Mouse (Mus musculus) MEL (cell line): Measurements from ENCODE around the gene 4930404H24Rik. TPM values are rescaled to one million over a fixed set of nuclear protein-coding genes. Genes with fewer than 3 reads are reported as not detected.

ENCODE experiments used
- DNase-seq: peaks from one replicate; pipeline ENCODE4 v3.0.0; 2011; ENCODE audit warnings: low read depth, low spot score
- H3K27ac ChIP-seq: 2 replicates; pipeline ENCODE4 v1.5.1; 2012; ENCODE audit warnings: low read depth, mild to moderate bottlenecking, control low read depth, low read length, moderate library complexity; ENCODE audit not compliant: control insufficient read depth
- H3K27me3 ChIP-seq, 2 experiments: fragments of 150-350 bp in 1 of 2; sonication (generic) in 1 of 2; 2 replicates each; pipeline ENCODE4 v1.6.1; 2012; ENCODE audit warnings: low read length in 2 of 2, mild to moderate bottlenecking in 2 of 2, improper control_type of control experiment in 1 of 2, moderate library complexity in 1 of 2; ENCODE audit not compliant: insufficient read depth in 2 of 2, control insufficient read depth in 1 of 2
- H3K36me3 ChIP-seq, 2 experiments: 2 replicates each; pipeline ENCODE4 v1.6.1; 2012 to 2014; ENCODE audit warnings: low read length in 2 of 2, improper control_type of control experiment in 1 of 2, inconsistent platforms in 1 of 2, mild to moderate bottlenecking in 1 of 2; ENCODE audit not compliant: insufficient read depth in 2 of 2, control insufficient read depth in 1 of 2
- H3K4me1 ChIP-seq, 2 experiments: fragments of 150-350 bp in 1 of 2; sonication (generic) in 1 of 2; 2 replicates each; pipeline ENCODE4 v1.6.1; 2012; ENCODE audit warnings: low read length in 2 of 2, improper control_type of control experiment in 1 of 2, mild to moderate bottlenecking in 1 of 2; ENCODE audit not compliant: insufficient read depth in 2 of 2, control insufficient read depth in 1 of 2
- H3K4me3 ChIP-seq, 2 experiments: fragments of 150-350 bp in 1 of 2; sonication (generic) in 1 of 2; 2 replicates each; pipeline ENCODE4 v1.5.1; 2012; ENCODE audit warnings: low read depth in 2 of 2, low read length in 2 of 2, mild to moderate bottlenecking in 2 of 2, moderate library complexity in 2 of 2, control low read depth in 1 of 2, improper control_type of control experiment in 1 of 2; ENCODE audit not compliant: control insufficient read depth in 1 of 2, insufficient read depth in 1 of 2
- H3K79me2 ChIP-seq: 2 replicates; pipeline ENCODE4 v1.6.1; 2012; ENCODE audit warnings: mild to moderate bottlenecking, low read length, moderate library complexity; ENCODE audit not compliant: control insufficient read depth, poor library complexity, insufficient read depth
- H3K9ac ChIP-seq: 2 replicates; pipeline ENCODE4 v1.6.1; 2012; ENCODE audit warnings: low read depth, mild to moderate bottlenecking, control low read depth, low read length, moderate library complexity; ENCODE audit not compliant: control insufficient read depth, poor library complexity, severe bottlenecking
- H3K9me3 ChIP-seq: fragments of 150-350 bp; sonication (generic); replicated peaks from 2 replicates; pipeline ENCODE4 v1.6.1; 2012; ENCODE audit warnings: mild to moderate bottlenecking, low read length, improper control_type of control experiment, moderate library complexity; ENCODE audit not compliant: insufficient read depth
- CHD1 ChIP-seq: IDR thresholded peaks from 2 replicates; pipeline ENCODE4 v1.6.1; 2012; ENCODE audit warnings: low read depth, mild to moderate bottlenecking, inconsistent platforms, low read length, improper control_type of control experiment
- CTCF ChIP-seq, 3 experiments: IDR thresholded peaks in 2 of 3; conservative IDR thresholded peaks in 1 of 3; 2 replicates each; pipeline ENCODE4 v1.5.1; 2011 to 2012; ENCODE audit warnings: low read length in 3 of 3, low read depth in 2 of 3, mild to moderate bottlenecking in 2 of 3, improper control_type of control experiment in 1 of 3, inconsistent platforms in 1 of 3, mixed read lengths in 1 of 3, moderate library complexity in 1 of 3; ENCODE audit not compliant: control insufficient read depth in 1 of 3, insufficient read depth in 1 of 3, poor library complexity in 1 of 3, severe bottlenecking in 1 of 3
- E2F4 ChIP-seq: IDR thresholded peaks from 2 replicates; pipeline ENCODE4 v1.6.1; 2011; ENCODE audit warnings: low read depth, low read length, improper control_type of control experiment, borderline replicate concordance
- ELF1 ChIP-seq: IDR thresholded peaks from 2 replicates; pipeline ENCODE4 v1.6.1; 2014; ENCODE audit warnings: low read depth, mild to moderate bottlenecking, inconsistent platforms, low read length, improper control_type of control experiment, moderate library complexity
- EP300 ChIP-seq, 2 experiments: IDR thresholded peaks; 2 replicates each; pipeline ENCODE4 v1.6.1; 2011; ENCODE audit warnings: improper control_type of control experiment in 2 of 2, low read length in 2 of 2, low read depth in 1 of 2, mild to moderate bottlenecking in 1 of 2
- ETS1 ChIP-seq: IDR thresholded peaks from 2 replicates; pipeline ENCODE4 v1.6.1; 2012; ENCODE audit warnings: low read depth, mild to moderate bottlenecking, inconsistent platforms, low read length, improper control_type of control experiment, moderate library complexity
- GABPA ChIP-seq: IDR thresholded peaks from 2 replicates; pipeline ENCODE4 v1.6.1; 2012; ENCODE audit warnings: low read depth, mild to moderate bottlenecking, inconsistent platforms, low read length, improper control_type of control experiment, moderate library complexity
- GATA1 ChIP-seq: IDR thresholded peaks from 2 replicates; pipeline ENCODE4 v1.6.1; 2011; ENCODE audit warnings: low read depth, low read length, improper control_type of control experiment
- KAT2A ChIP-seq: conservative IDR thresholded peaks from 2 replicates; pipeline ENCODE4 v1.6.1; 2012; ENCODE audit warnings: low read depth, low read length, improper control_type of control experiment, inconsistent platforms
- MAX ChIP-seq: IDR thresholded peaks from 2 replicates; pipeline ENCODE4 v1.6.1; 2011; ENCODE audit warnings: low read length, improper control_type of control experiment
- MAZ ChIP-seq: IDR thresholded peaks from 2 replicates; pipeline ENCODE4 v1.6.1; 2012; ENCODE audit warnings: low read depth, mild to moderate bottlenecking, inconsistent platforms, low read length, improper control_type of control experiment
- NELFE ChIP-seq: IDR thresholded peaks from 2 replicates; pipeline ENCODE4 v1.6.1; 2011; ENCODE audit warnings: low read depth, low read length, improper control_type of control experiment
- NRF1 ChIP-seq: IDR thresholded peaks from 2 replicates; pipeline ENCODE4 v1.6.1; 2014; ENCODE audit warnings: low read depth, mild to moderate bottlenecking, inconsistent platforms, low read length, improper control_type of control experiment, moderate library complexity; ENCODE audit not compliant: poor library complexity, insufficient read depth, severe bottlenecking
- POLR2A ChIP-seq, 2 experiments: IDR thresholded peaks; 2 replicates each; pipeline ENCODE4 v1.6.1; 2011 to 2012; ENCODE audit warnings: low read length in 2 of 2, mild to moderate bottlenecking in 2 of 2, control low read depth in 1 of 2, improper control_type of control experiment in 1 of 2, low read depth in 1 of 2, moderate library complexity in 1 of 2; ENCODE audit not compliant: control insufficient read depth in 1 of 2, insufficient read depth in 1 of 2, poor library complexity in 1 of 2
- POLR2AphosphoS2 ChIP-seq: IDR thresholded peaks from 2 replicates; pipeline ENCODE4 v1.6.1; 2011; ENCODE audit warnings: low read length, improper control_type of control experiment
- RAD21 ChIP-seq: IDR thresholded peaks from 2 replicates; pipeline ENCODE4 v1.6.1; 2011; ENCODE audit warnings: mild to moderate bottlenecking, low read depth, low read length, improper control_type of control experiment
- RCOR1 ChIP-seq: IDR thresholded peaks from 2 replicates; pipeline ENCODE4 v1.6.1; 2012; ENCODE audit warnings: low read depth, mild to moderate bottlenecking, inconsistent platforms, low read length, improper control_type of control experiment
- SIN3A ChIP-seq: IDR thresholded peaks from 2 replicates; pipeline ENCODE4 v1.6.1; 2012; ENCODE audit warnings: low read length, improper control_type of control experiment, inconsistent platforms
- UBTF ChIP-seq: IDR thresholded peaks from 2 replicates; pipeline ENCODE4 v1.6.1; 2012; ENCODE audit warnings: low read depth, mild to moderate bottlenecking, inconsistent platforms, low read length, improper control_type of control experiment, moderate library complexity, borderline replicate concordance; ENCODE audit not compliant: insufficient read depth
- ZC3H11A ChIP-seq: IDR thresholded peaks from 2 replicates; pipeline ENCODE4 v1.6.1; 2012; ENCODE audit warnings: low read depth, mild to moderate bottlenecking, inconsistent platforms, low read length, improper control_type of control experiment
- ZKSCAN1 ChIP-seq: IDR thresholded peaks from 2 replicates; pipeline ENCODE4 v1.6.1; 2012; ENCODE audit warnings: low read depth, mild to moderate bottlenecking, inconsistent platforms, low read length, improper control_type of control experiment, moderate library complexity
- ZMIZ1 ChIP-seq: IDR thresholded peaks from 2 replicates; pipeline ENCODE4 v1.6.1; 2012; ENCODE audit warnings: low read depth, mild to moderate bottlenecking, inconsistent platforms, low read length, improper control_type of control experiment, moderate library complexity
- polyA plus RNA-seq, 2 experiments: library from polyadenylated mRNA; stranded (reverse) in 1 of 2; unstranded in 1 of 2; fragments of >175 nt in 1 of 2; fragments of >200 nt in 1 of 2; gene quantifications; 2 replicates each; pipeline versions ENCODE4 v1.2.1 to v1.2.4; 2012; ENCODE audit warnings: low replicate concordance in 2 of 2, low read depth in 1 of 2; ENCODE audit not compliant: insufficient read length in 2 of 2, insufficient read depth in 1 of 2, missing spikeins in 1 of 2
- total RNA-seq: library from RNA; depleted of rRNA; stranded (reverse); fragments of 300-350 nt; gene quantifications from 2 replicates; pipeline ENCODE4 v1.2.3, GENCODE M21; 2012

The 4930404H24Rik gene
- total and polyA plus RNA-seq, 3 experiments, result 0.24 TPM; not detected in 2

DNA sequence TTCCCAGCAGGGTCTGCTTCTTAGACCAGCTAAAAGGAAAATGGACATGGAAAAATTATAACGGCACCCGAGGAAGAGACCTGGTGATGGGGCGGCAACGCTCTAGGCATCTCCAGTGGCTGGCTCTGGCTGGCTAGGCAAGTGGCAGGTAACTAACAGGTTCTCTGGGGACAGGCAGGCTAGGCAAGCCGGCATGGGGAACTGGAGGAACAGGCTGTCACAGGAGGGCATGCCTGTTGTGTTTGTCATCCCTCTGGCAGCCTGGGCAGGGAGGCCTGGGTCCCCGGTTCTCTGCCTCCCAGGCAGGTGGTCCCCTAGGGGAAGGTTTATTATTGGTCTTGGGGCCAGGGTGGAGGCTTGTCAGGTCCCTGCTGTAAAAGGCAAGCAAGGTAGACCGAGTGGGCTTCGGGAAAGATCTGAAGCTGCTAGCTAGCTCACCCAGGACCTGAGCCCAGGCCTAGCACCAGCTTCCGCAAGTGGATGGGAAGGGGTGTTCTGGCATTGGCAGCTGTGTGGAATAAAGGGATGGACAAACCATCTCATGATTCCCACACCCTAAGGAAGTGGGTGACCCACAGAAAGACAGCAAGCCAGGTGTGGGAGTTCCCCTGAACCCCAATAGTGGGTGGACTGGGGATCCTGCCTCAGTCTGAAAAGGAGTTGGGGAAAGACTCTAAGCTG is 34.4 kb downstream of the 4930404H24Rik start:
- Histone ChIP-seq H3K27ac (peak overlapping the region; percentile 60), H3K4me1 (peaks cover 18 to 29% of the 10 kb centered on the region in 2 experiments), H3K4me3 (no peak overlapping the region), H3K9me3 (no peaks in the 10 kb centered on the region), H3K79me2 (peaks cover 12% of the 10 kb centered on the region), H3K27me3 (no peaks in the 10 kb centered on the region), H3K36me3 (peaks cover 0 to 22% of the 10 kb centered on the region in 2 experiments; a peak in 2 of 4 replicates), H3K9ac (peak overlapping the region; percentile 28)
- no peak for DNase-seq
- TF ChIP-seq ZKSCAN1 (no peak), GATA1 (no peak), MAX (no peak), ZC3H11A (no peak), CHD1 (no peak), NRF1 (no peak), RAD21 (no peak), POLR2AphosphoS2 (no peak), EP300 (IDR thresholded peaks at IDR 0.05; ENCODE audit: low read depth in 1 of 2, low read length in 2 of 2) (no peak), ZMIZ1 (no peak), MAZ (no peak), ETS1 (no peak), SIN3A (no peak), E2F4 (no peak), GABPA (no peak), RCOR1 (no peak), ELF1 (no peak)

DNA sequence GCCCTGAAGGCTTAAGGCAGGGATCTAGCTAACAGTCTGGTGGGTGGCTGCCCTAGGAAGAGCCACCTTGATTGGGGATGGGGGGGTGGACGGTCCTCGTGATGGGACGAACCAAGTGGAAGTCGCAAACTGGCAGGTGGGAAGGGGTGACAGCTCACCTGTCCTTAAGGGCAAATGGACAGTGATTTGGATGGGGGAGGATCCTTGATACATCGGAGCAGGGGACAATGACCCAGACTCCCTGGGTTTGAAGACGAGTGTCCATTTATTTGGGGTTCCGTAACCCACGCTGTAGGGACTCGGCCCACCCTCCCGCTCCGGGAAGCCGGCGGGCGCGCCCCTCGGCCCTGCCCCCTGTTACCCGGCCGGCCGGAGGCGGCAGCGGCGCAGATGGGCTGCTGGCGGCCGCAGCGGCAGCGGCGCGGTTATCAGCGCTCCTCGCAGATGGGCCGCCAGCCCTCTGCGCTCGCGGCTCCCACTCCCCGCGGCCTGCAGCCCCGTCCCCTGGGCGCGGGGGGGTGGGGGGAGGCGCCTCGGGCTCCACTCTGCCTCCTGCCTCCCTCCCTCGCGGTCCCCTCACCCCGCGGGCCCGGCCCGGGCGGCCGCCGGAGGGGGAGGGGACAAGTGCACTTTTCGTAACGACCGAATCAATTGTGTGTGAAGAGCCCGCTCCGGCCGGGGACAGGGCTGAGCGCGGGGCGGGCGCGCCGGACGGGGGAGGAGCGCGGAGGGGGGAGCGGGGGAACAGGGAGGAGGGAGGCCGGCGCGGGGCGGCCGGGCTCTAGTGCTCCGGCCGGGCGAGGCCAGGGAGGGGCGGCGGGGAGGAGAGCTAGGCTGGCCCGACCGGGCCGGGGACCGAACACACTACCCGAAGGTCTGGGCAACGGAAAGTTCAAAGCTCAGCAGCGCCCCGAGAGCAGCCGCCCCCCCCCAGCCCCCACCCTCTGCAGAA is 35.3 kb downstream of the 4930404H24Rik start:
- DNase-seq, result peak; percentile 48
- peak overlapping the region; percentile 56 to 98 for H3K4me3 ChIP-seq

More for the DNA sequence above, 35.3 kb downstream of the 4930404H24Rik start:
- no peaks in the 10 kb centered on the region for H3K27me3 ChIP-seq
- peaks cover 0 to 21% of the 10 kb centered on the region in 2 experiments; a peak in 2 of 4 replicates for H3K36me3 ChIP-seq
- H3K4me1 ChIP-seq, result peaks cover 18 to 27% of the 10 kb centered on the region in 2 experiments
- H3K9ac ChIP-seq, result peak overlapping the region; percentile 80
- TF ChIP-seq NELFE (peak; percentile 10; the same call in 1 of the 2 replicates), KAT2A (no peak), GATA1 (no peak), MAZ (peak; percentile 44; the same call in 1 of the 2 replicates), POLR2A (IDR thresholded peaks at IDR 0.05; ENCODE audit: control insufficient read depth in 1 of 2, insufficient read depth in 1 of 2, low read depth in 1 of 2, low read length in 2 of 2, poor library complexity in 1 of 2) (peak in 1 of 2 experiments; percentile 42; a peak in 1 of 4 replicates), CTCF (IDR thresholded peaks at IDR 0.05 in 2 of 3, conservative IDR thresholded peaks at IDR 0.05 in 1 of 3; ENCODE audit: control insufficient read depth in 1 of 3, insufficient read depth in 1 of 3, low read depth in 2 of 3, low read length in 3 of 3, poor library complexity in 1 of 3, severe bottlenecking in 1 of 3) (0 out of 6 replicates have a peak, but pooled peaks of 1 of the 3 experiments have one; percentile 1), UBTF (0 out of 2 replicates have a peak, but pooled peaks have one; percentile 28), ZC3H11A (no peak)
- no peaks in the 10 kb centered on the region for H3K9me3 ChIP-seq
- H3K27ac ChIP-seq, result peak overlapping the region; percentile 51
- peaks cover 12% of the 10 kb centered on the region for H3K79me2 ChIP-seq
